Mouse (Mus musculus) CH12.LX (cell line): ENCODE measurements around the gene Prrt2.

Source experiments
- CHD1 ChIP-seq: IDR thresholded peaks from 2 replicates; pipeline ENCODE4 v1.6.1; 2012; ENCODE audit warnings: low read depth, low read length, improper control_type of control experiment, inconsistent platforms
- CTCF ChIP-seq, 2 experiments: IDR thresholded peaks in 1 of 2; conservative IDR thresholded peaks in 1 of 2; 2 replicates each; pipeline ENCODE4 v1.5.1; 2011 to 2012; ENCODE audit warnings: low read depth in 2 of 2, low read length in 2 of 2, improper control_type of control experiment in 1 of 2, inconsistent platforms in 1 of 2, mild to moderate bottlenecking in 1 of 2, moderate library complexity in 1 of 2
- EP300 ChIP-seq: IDR thresholded peaks from 2 replicates; pipeline ENCODE4 v1.6.1; 2011; ENCODE audit warnings: low read length, improper control_type of control experiment
- ETS1 ChIP-seq: conservative IDR thresholded peaks from 2 replicates; pipeline ENCODE4 v1.6.1; 2012; ENCODE audit warnings: low read depth, mild to moderate bottlenecking, inconsistent platforms, low read length, improper control_type of control experiment, moderate library complexity
- KAT2A ChIP-seq: IDR thresholded peaks from 2 replicates; pipeline ENCODE4 v1.6.1; 2012; ENCODE audit warnings: low read length, improper control_type of control experiment, inconsistent platforms; ENCODE audit not compliant: insufficient replicate concordance
- MAFK ChIP-seq: IDR thresholded peaks from 2 replicates; pipeline ENCODE4 v1.6.1; 2011; ENCODE audit warnings: low read length, improper control_type of control experiment; ENCODE audit not compliant: insufficient replicate concordance
- MAX ChIP-seq: IDR thresholded peaks from 2 replicates; pipeline ENCODE4 v1.6.1; 2011; ENCODE audit warnings: low read length, improper control_type of control experiment
- PAX5 ChIP-seq: IDR thresholded peaks from 2 replicates; pipeline ENCODE4 v1.6.1; 2012; ENCODE audit warnings: low read length, inconsistent platforms, mixed read lengths
- POLR2A ChIP-seq: IDR thresholded peaks from 2 replicates; pipeline ENCODE4 v1.6.1; 2011; ENCODE audit warnings: low read depth, mild to moderate bottlenecking, improper control_type of control experiment, low read length
- RCOR1 ChIP-seq: conservative IDR thresholded peaks from 2 replicates; pipeline ENCODE4 v1.6.1; 2012; ENCODE audit warnings: low read depth, mild to moderate bottlenecking, inconsistent platforms, low read length, improper control_type of control experiment
- SIN3A ChIP-seq: IDR thresholded peaks from 2 replicates; pipeline ENCODE4 v1.6.1; 2012; ENCODE audit warnings: low read length, improper control_type of control experiment, inconsistent platforms
- SMC3 ChIP-seq: IDR thresholded peaks from 2 replicates; pipeline ENCODE4 v1.6.1; 2011; ENCODE audit warnings: low read depth, low read length, improper control_type of control experiment

DNA sequence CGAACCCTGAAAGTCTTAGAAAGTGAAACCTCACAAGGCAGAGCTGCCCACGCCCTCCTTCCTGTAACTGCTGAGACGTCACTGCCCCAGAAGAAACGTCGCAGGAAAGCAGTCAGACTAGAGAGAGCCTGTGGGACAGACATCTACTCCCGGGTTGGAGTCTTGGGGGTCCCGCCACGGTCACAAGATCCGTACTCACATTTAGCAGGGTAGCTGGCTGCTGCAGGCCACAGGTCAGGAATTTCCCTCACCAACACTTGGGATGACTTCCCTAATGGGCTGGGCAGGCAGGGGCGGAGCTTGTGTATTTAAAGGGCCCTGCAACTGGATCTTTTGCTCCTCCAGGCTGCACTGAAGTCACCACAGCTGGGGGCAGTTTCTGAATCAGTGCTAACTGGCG is 6.7 kb downstream of the Prrt2 start, which contains the start of gene Mvp:
- no peak for TF ChIP-seq CHD1
- no peak for TF ChIP-seq MAFK
- TF ChIP-seq RCOR1, result no peak
- peak; percentile 61 for TF ChIP-seq POLR2A
- no peak for TF ChIP-seq MAX
- TF ChIP-seq ETS1, result peak; percentile 40; the same call in 1 of the 2 replicates
- no peak for TF ChIP-seq EP300
- TF ChIP-seq CTCF (conservative IDR thresholded peaks at IDR 0.05 in 1 of 2, IDR thresholded peaks at IDR 0.05 in 1 of 2; ENCODE audit: low read depth in 2 of 2, low read length in 2 of 2), result no peak
- peak; percentile 94 for TF ChIP-seq SIN3A
- TF ChIP-seq PAX5, result no peak
- TF ChIP-seq SMC3, result no peak
- TF ChIP-seq KAT2A, result no peak
